Mouse (Mus musculus) Patski (cell line): ENCODE measurements at regions not wholly inside any gene's neighbourhood (a gene's known extent, or its start where the extent isn't known, plus 50 kb on each side); places are given as distances from the start of the nearest gene placed in this dataset.

Experiments used
- ATAC-seq: fragments of 100-300 bp; one replicate; pipeline ENCODE4 v1.8.0; 2021
- CTCF ChIA-PET: fragments of 350-600 bp; sonication (Branson Sonifier 250); formaldehyde crosslinking; loops from one replicate; lab custom pipeline; 2022; ENCODE audit warnings: inconsistent platforms; lab: Charles Lee
- POLR2A ChIA-PET: fragments of 350-600 bp; sonication (Branson Sonifier 250); formaldehyde crosslinking; loops from one replicate; lab custom pipeline; 2022; ENCODE audit warnings: antibody characterized with exemption, inconsistent platforms; lab: Charles Lee
- DNase-seq: peaks from one replicate; pipeline ENCODE4 v3.0.0-alpha.2; 2011; ENCODE audit warnings: low read depth, low spot score
- H3K27me3 ChIP-seq: fragments of 371-371 bp; one replicate; pipeline ENCODE4 v1.5.1; 2021
- CTCF ChIP-seq: fragments of 100-300 bp; IDR thresholded peaks from one replicate; pipeline ENCODE4 v1.5.1; 2021
- in situ Hi-C: fragments of 300-500 bp; cut with MboI; formaldehyde crosslinking; loops from 3 replicates; pipeline ENCODE4 v1.11.1; 2018; ENCODE audit warnings: low pct_unique_long_range_greater_than_20kb, mixed read lengths

DNA sequence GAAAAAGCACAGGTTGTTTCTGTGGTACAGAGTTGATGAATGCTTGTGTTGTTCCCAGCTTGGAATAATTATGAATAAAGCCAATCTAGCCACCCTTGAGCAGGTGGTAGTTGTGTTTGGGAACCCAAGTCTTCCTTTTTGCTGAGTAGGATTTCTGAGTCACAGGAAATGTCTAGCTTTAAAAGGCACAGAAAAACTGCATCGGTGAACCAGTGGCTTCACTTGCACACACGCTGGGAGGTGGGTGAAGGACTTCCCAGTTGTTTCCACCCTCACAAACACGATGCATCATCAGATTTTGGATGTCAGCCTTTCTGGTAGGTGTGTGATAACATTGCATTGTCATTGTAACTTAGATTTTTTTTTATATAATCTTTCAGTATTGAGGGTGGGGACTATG lies 322.9 kb upstream of the Slco3a1 start:
- no peak for TF ChIP-seq CTCF
- no peak for ATAC-seq
- no peak for DNase-seq
- ChIA-PET CTCF (no interaction called here), POLR2A (no interaction called here)
- peaks cover 25% of the 10 kb centered on the region for H3K27me3 ChIP-seq
- in situ Hi-C loops, result no loop called here

DNA sequence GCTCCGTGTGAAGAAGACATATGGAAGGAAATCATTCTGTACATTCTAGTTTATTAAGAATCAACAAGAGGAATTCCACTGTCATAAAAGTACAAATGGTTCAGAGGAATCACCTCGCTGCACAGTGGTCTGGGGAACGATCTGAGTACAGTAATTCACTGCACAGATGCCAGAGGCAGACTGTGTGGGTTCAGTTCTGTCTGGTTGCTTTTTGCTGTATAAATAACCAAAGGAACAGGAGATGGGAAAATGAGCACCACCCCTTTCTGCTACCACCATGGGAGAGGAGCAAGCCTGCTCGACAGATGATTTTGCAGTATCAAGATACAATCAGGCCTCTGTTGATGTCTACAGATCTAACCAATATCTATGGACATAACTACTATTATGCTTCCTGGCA lies 322.1 kb upstream of the Slco3a1 start:
- DNase-seq, result no peak
- in situ Hi-C loops, result no loop called here
- CTCF ChIA-PET, result interaction anchor here (0.9 kb wide), 1 partner anchor 11 kb away, joined by 3 read pairs; no protein-coding TSS in a partner anchor
- POLR2A ChIA-PET, result no interaction called here
- H3K27me3 ChIP-seq, result peaks cover 21% of the 10 kb centered on the region
- no peak for ATAC-seq
- TF ChIP-seq CTCF, result no peak

DNA sequence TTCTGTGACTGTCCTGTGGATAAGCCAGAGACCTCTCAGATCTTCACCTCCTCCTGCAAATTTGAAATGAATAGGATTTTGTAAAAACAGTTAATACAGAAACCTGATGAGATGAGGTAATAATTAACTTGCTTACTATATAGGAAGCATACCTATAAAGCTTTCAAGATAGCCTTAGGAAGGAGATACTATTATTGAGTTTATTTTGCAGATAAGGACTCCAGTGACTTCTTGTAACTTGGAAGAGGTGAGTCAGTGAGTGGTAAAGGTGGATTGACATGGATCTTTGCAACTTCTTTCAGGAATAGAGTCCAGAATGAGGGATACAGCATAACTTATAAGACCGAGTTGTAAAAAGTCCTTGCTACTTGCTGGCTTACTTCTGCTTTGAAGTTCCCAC lies 315.7 kb upstream of the Slco3a1 start:
- ChIA-PET POLR2A (no interaction called here), CTCF (interaction anchor here (1.1 to 1.4 kb wide), 2 partner anchors 13 to 15 kb away, joined by 3 read pairs; no protein-coding TSS in a partner anchor)
- no peak for TF ChIP-seq CTCF
- no peak for ATAC-seq
- no peak for DNase-seq
- in situ Hi-C loops, result no loop called here
- peaks cover 13% of the 10 kb centered on the region for H3K27me3 ChIP-seq

DNA sequence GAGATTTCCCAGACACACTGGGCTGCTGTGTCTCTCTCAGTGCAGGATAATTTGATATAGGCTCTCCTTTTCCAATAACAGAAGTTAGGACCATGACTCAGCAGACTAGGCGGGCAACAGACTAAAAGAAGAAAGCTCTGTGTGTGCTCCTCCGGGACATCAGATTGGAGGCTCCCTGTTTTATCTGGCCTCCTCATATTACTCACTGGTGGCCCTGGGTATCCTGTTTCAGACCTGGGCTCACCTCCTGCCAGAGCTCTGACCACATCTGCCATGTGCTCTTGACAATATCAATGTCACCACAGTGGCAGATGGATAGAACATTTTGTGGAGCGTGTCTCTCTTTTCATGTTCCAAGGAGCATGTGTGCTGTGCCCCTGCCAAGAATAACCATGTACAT lies 308.1 kb upstream of the Slco3a1 start:
- H3K27me3 ChIP-seq, result no peaks in the 10 kb centered on the region
- DNase-seq (no peak), ATAC-seq (no peak)
- TF ChIP-seq CTCF, result no peak
- ChIA-PET POLR2A (no interaction called here), CTCF (no interaction called here)
- in situ Hi-C loops, result no loop called here

DNA sequence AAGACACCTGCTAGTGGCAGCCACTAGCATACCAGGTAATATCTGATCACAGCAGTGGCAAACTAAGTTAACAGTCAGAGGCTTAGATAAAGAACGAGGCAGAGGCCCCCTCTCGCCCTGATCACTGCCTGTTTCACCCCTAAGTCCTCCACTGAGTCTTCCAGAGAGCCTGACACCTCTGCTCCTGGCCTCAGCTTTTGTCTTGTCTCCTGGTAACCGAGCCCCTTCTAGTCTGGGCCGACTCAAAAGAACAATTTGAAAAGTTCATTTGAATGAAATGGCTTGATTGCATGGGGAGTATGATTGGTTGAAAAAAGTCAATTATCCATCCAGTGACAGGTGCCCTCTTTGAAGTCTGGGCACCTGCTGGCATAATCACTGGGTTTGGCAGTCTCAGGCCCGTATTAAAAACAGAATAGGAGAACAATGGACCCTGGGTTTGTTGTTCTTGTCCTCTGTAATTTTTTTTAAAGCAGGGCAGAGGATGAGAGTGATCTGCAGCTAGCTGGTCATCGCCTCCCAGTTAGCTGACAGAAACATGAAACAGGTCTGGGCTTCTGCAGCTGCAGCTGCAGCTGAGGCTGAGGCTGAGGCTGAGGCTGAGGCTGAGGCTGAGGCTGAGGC lies 289.8 kb upstream of the Slco3a1 start:
- DNase-seq, result no peak
- ChIA-PET CTCF (no interaction called here), POLR2A (no interaction called here)

DNA sequence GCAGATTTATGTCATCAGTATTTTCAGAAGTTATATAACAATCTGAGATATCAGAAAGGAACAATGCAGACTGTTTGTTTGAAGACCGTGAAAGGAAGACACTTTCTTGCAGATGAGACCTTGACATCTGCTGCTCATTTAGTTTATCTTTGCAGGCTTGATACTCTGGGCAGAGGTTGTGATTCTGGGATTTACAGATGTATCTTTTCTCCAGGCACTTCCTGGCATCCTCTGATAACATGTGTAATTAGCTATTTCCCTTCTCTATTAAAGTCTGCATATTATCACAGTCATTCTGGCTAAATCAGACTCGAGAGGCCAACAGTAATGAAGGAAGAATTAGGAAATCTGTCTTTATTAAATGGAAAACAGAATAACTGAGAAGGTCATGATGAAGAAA lies 268.7 kb upstream of the Slco3a1 start:
- no peak for ATAC-seq
- in situ Hi-C loops, result no loop called here

More for the DNA sequence above, 289.8 kb upstream of the Slco3a1 start:
- no peak for ATAC-seq
- in situ Hi-C loops, result no loop called here
- TF ChIP-seq CTCF, result no peak
- H3K27me3 ChIP-seq, result no peaks in the 10 kb centered on the region

DNA sequence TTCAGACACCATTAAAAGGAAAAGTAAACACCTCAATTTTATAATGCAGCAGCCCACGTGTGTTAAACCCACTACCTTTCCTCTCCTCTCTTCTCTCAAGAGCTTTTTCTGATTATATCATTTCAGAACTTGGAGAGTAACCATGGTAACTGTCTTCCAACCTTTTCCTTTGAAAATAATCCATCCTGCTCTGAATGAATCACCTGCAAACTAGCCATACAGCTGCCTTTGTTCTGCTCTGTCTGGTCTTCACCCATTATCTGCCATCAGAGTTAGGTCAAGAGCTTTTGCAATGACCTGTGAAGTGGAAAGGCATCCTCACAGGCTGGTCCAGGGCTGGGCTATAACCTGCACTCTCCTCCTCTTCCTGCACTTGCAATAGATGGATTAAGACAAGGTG lies 238.7 kb upstream of the Slco3a1 start:
- in situ Hi-C loops, result no loop called here

More for the DNA sequence above, 268.7 kb upstream of the Slco3a1 start:
- ChIA-PET POLR2A (interaction anchor here (0.5 kb wide), 1 partner anchor 51 kb away, joined by 3 read pairs; no protein-coding TSS in a partner anchor), CTCF (no interaction called here)
- no peak for DNase-seq
- no peak for TF ChIP-seq CTCF
- no peaks in the 10 kb centered on the region for H3K27me3 ChIP-seq

DNA sequence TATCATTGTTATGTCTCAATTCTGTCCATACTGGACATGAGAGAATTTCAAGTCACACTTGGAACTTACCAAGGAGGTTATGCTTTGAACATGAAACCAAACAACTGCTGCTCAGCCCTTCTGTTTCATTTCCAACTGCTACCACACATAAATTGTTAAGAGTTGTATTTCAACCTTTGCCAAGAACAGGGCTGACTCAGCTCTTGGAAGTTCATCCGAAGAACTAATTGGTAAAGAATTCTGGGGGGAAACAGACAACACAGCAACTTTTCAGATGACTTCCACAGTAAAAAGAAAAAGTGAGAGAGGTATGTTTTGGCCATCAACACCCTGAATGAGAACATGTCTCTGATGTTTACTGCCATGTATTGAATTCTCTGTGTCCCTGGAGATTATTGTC lies 234.1 kb upstream of the Slco3a1 start:
- H3K27me3 ChIP-seq, result no peaks in the 10 kb centered on the region
- in situ Hi-C loops, result no loop called here
- POLR2A ChIA-PET, result no interaction called here
- CTCF ChIA-PET, result no interaction called here
- no peak for ATAC-seq
- TF ChIP-seq CTCF, result no peak
- DNase-seq, result no peak

More for the DNA sequence above, 238.7 kb upstream of the Slco3a1 start:
- DNase-seq (no peak), ATAC-seq (no peak)
- no peak for TF ChIP-seq CTCF
- CTCF ChIA-PET, result interaction anchor here (1.1 kb wide), 1 partner anchor 13 kb away, joined by 3 read pairs; no protein-coding TSS in a partner anchor
- H3K27me3 ChIP-seq, result no peaks in the 10 kb centered on the region
- POLR2A ChIA-PET, result no interaction called here

DNA sequence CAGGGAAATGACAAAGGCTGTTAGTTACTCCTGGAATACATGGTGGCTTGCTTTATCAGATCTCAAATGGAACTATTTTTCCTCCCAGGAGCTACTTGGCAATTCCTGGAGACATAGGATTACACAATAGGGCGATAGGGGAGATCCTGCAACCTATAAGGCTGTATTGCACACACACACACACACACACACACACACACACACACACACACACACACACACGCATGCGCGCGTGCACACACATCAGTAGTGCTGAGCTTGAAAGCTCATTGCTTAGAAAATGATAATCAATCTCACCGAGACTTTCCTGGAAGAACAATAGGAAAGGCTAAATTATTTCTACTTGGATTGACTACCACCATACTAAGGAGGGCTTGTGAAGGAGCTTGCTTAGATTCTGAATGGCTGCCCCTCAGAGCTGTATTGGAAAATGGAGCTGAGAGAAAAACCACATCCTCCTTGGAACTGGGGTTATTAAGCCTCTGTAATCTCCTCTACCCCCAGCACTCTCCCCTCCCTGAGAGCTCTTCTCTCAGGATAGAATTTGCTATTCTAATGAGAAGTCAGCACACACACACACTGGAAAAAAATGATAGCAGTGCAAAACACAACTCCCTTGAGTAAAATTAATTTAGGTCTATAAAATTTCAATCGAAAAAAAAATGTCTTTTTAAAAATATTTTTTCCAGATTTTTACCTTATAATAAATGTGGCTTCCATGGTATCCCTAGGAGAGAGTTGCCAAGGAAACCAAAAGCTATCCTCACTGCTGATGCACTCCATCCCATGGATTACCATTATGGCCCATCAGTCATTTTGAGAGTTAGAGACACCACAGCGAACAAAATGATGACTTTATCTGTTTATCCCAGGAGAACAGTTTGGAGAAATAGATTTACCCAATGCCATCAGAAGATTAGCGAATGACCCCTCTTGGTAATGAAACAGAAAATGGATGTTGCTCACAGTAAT lies 217.1 kb upstream of the Slco3a1 start:
- no peak for ATAC-seq
- no peak for DNase-seq
- ChIA-PET POLR2A (interaction anchor here (0.6 kb wide), 1 partner anchor 74 kb away, joined by 5 read pairs; no protein-coding TSS in a partner anchor), CTCF (interaction anchor here (0.8 to 1.5 kb wide), 2 partner anchors 13 to 19 kb away, joined by 3 to 5 read pairs; no protein-coding TSS in a partner anchor)
- no peaks in the 10 kb centered on the region for H3K27me3 ChIP-seq
- no peak for TF ChIP-seq CTCF
- in situ Hi-C loops, result no loop called here

DNA sequence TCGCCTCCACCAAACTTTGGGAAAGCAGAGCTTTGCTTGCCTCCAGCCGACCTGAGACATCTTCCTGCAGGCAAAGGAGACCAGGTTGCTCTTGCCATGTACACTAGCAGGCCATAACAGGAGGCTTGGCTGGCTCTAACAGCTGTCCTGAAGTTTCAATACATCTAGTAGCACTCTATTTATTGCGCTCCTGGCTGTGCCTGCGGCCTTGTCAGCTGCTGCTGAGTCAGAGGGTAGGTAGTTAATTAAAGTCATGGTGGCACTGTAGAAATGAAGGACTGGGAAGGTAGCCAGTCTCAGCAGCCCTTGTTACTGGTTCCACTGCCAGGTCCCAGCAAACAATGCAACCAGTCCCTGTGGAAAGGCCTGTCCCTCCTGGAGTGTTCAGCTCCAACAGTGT lies 212.0 kb upstream of the Slco3a1 start:
- DNase-seq, result no peak
- ChIA-PET CTCF (no interaction called here), POLR2A (interaction anchor here (0.6 kb wide), 1 partner anchor 87 kb away, joined by 3 read pairs; no protein-coding TSS in a partner anchor)
- in situ Hi-C loops, result no loop called here
- TF ChIP-seq CTCF, result no peak
- H3K27me3 ChIP-seq, result no peaks in the 10 kb centered on the region
- ATAC-seq, result no peak
